Mouse (Mus musculus) spleen, adult 2 months (tissue): ENCODE results near the gene Exosc5. TPM values are rescaled to one million over a fixed set of nuclear protein-coding genes. Genes with fewer than 3 reads are reported as not detected.

Experiments used
- DNase-seq, 2 experiments: peaks; one replicate each; pipeline versions ENCODE4 v3.0.0 to v3.0.0-alpha.2; 2012 to 2021; ENCODE audit warnings: low spot score in 2 of 2, low read depth in 1 of 2
- H3K27ac ChIP-seq: fragments of 200-500 bp; 2 replicates; pipeline ENCODE4 v1.5.1; 2012; ENCODE audit warnings: low read length, inconsistent platforms; ENCODE audit not compliant: insufficient read depth
- H3K27me3 ChIP-seq: fragments of 200-500 bp; 2 replicates; pipeline ENCODE4 v1.6.1; 2012; ENCODE audit warnings: mild to moderate bottlenecking, moderate library complexity, low read length, inconsistent platforms; ENCODE audit not compliant: control insufficient read depth, insufficient read depth
- H3K36me3 ChIP-seq: fragments of 200-500 bp; 2 replicates; pipeline ENCODE4 v1.6.1; 2012; ENCODE audit warnings: mild to moderate bottlenecking, low read length, inconsistent platforms; ENCODE audit not compliant: control insufficient read depth, insufficient read depth
- H3K4me1 ChIP-seq: fragments of 200-500 bp; 2 replicates; pipeline ENCODE4 v1.6.1; 2011; ENCODE audit warnings: inconsistent platforms; ENCODE audit not compliant: control insufficient read depth, insufficient read depth, insufficient read length
- H3K4me3 ChIP-seq: fragments of 200-500 bp; 2 replicates; pipeline ENCODE4 v1.5.1; 2011; ENCODE audit warnings: mild to moderate bottlenecking, inconsistent platforms; ENCODE audit not compliant: insufficient read depth, insufficient read length; ENCODE audit errors: extremely low read depth
- CTCF ChIP-seq: fragments of 200-500 bp; IDR thresholded peaks from 2 replicates; pipeline ENCODE4 v1.5.1; 2011; ENCODE audit warnings: mild to moderate bottlenecking, inconsistent platforms; ENCODE audit not compliant: insufficient read depth, insufficient read length, insufficient replicate concordance; ENCODE audit errors: extremely low read depth
- POLR2A ChIP-seq: fragments of 200-500 bp; IDR thresholded peaks from 2 replicates; pipeline ENCODE4 v1.6.1; 2011; ENCODE audit warnings: low read depth, low read length, inconsistent platforms
- WGBS: fragments of 180-500 bp; shearing (Covaris S2); methylation state at CpG from one replicate; pipeline ENCODE4 v1.1.7; 2018; 5-methylcytosine and 5-hydroxymethylcytosine counted together
- polyA plus RNA-seq: library from polyadenylated mRNA; depleted of rRNA; stranded (reverse); fragments of >200 nt; gene quantifications from 2 replicates; pipeline ENCODE4 v1.2.3, GENCODE M21; 2012; rRNA removed

Exosc5 gene
- polyA plus RNA-seq, 1 experiment = 79.5 TPM

GRCm38 (mm10) chr7:25718788-25719417, 59.9 kb downstream of the Exosc5 start, which contains the start of gene Ccdc97:
Gene Ccdc97, minus strand, starts transcription at chr7:25719088.
- Histone ChIP-seq H3K4me3 (peak within 1 kb of the TSS; percentile 90), H3K4me1 (peaks cover 7% of the 10 kb centered on the region), H3K27ac (peak within 1 kb of the TSS; percentile 93), H3K36me3 (peaks cover 37% of the 10 kb centered on the region), H3K27me3 (no peaks in the 10 kb centered on the region)
- 2% methylated on average over 32 of the region's 32 CpGs for WGBS
- peak; percentile 90 to 91 for DNase-seq
- peak; percentile 76; the same call in 1 of the 2 replicates for TF ChIP-seq POLR2A
- TF ChIP-seq CTCF = no peak

GRCm38 (mm10) chr7:25719761-25720610, 61.0 kb downstream of the Exosc5 start:
- WGBS = 47% methylated on average over 10 of the region's 10 CpGs
- Histone ChIP-seq H3K27ac (no peak overlapping the region), H3K36me3 (peaks cover 37% of the 10 kb centered on the region), H3K4me3 (no peak overlapping the region), H3K27me3 (no peaks in the 10 kb centered on the region), H3K4me1 (peaks cover 7% of the 10 kb centered on the region)
- peak in 1 of 2 experiments; percentile 54 for DNase-seq
- TF ChIP-seq POLR2A = no peak
- TF ChIP-seq CTCF = peak; percentile 83; the same call in 1 of the 2 replicates

- no peak overlapping the region for H3K27ac ChIP-seq
- H3K4me3 ChIP-seq = no peak overlapping the region
- H3K4me1 ChIP-seq = peaks cover 7% of the 10 kb centered on the region
- DNase-seq = no peak
- H3K27me3 ChIP-seq = no peaks in the 10 kb centered on the region
- WGBS = 89% methylated on average over 5 of the region's 5 CpGs
- TF ChIP-seq POLR2A (no peak), CTCF (no peak)
- H3K36me3 ChIP-seq = peaks cover 38% of the 10 kb centered on the region
Observed at GRCm38 (mm10) chr7:25720760-25721159, 61.8 kb downstream of the Exosc5 start.

Other genes starting within 250 kb of the Exosc5 start
- gene Cxcl17, start 246.3 kb upstream of the Exosc5 start, polyA plus RNA-seq = not detected in 2 replicates
- 16.0 and 16.3 TPM in 2 replicates for gene Ceacam1, start 181.6 kb upstream of the Exosc5 start, polyA plus RNA-seq
- gene Ceacam2, start 119.3 kb upstream of the Exosc5 start, polyA plus RNA-seq = 0.45 and 0.67 TPM in 2 replicates
- gene Erich4, start 43.3 kb upstream of the Exosc5 start, polyA plus RNA-seq = not detected in 2 replicates
- gene Dmac2, start 39.8 kb upstream of the Exosc5 start, polyA plus RNA-seq = 74.7 and 91.3 TPM in 2 replicates
- gene B3gnt8, start 32.5 kb upstream of the Exosc5 start, polyA plus RNA-seq = 54.8 and 71.5 TPM in 2 replicates
- gene Bckdha, start 183 bp upstream of the Exosc5 start, polyA plus RNA-seq = 81.4 and 108 TPM in 2 replicates
- gene Tmem91, start 16.0 kb downstream of the Exosc5 start, polyA plus RNA-seq = 0.35 and 0.61 TPM in 2 replicates
- gene B9d2, start 21.6 kb downstream of the Exosc5 start, polyA plus RNA-seq = 72.0 and 108 TPM in 2 replicates
- 152 and 179 TPM in 2 replicates for gene Tgfb1, start 27.8 kb downstream of the Exosc5 start, polyA plus RNA-seq
- 81.5 and 93.6 TPM in 2 replicates for gene Ccdc97, start 59.9 kb downstream of the Exosc5 start, polyA plus RNA-seq
- 49.6 and 59.2 TPM in 2 replicates for gene Hnrnpul1, start 95.6 kb downstream of the Exosc5 start, polyA plus RNA-seq
- 106 and 129 TPM in 2 replicates for gene Axl, start 129.5 kb downstream of the Exosc5 start, polyA plus RNA-seq
- gene Cyp2s1, start 157.7 kb downstream of the Exosc5 start, polyA plus RNA-seq = 2.9 and 3.5 TPM in 2 replicates
- gene Cyp2b10, start 238.5 kb downstream of the Exosc5 start, polyA plus RNA-seq = 0.06 and 0.08 TPM in 2 replicates